Mouse (Mus musculus) testis, adult 2 months (tissue): Measurements from ENCODE around the gene Fubp1. TPM values are rescaled to one million over a fixed set of nuclear protein-coding genes. Genes with fewer than 3 reads are reported as not detected.

ENCODE experiments used
- H3K27ac ChIP-seq: fragments of 200-500 bp; 2 replicates; pipeline ENCODE4 v1.5.1; 2012; ENCODE audit warnings: low read depth, low read length; ENCODE audit not compliant: control insufficient read depth, insufficient read depth
- H3K27me3 ChIP-seq: fragments of 200-500 bp; 2 replicates; pipeline ENCODE4 v1.6.1; 2012; ENCODE audit warnings: mild to moderate bottlenecking, low read length, moderate library complexity; ENCODE audit not compliant: control insufficient read depth, insufficient read depth
- H3K36me3 ChIP-seq: fragments of 200-500 bp; 2 replicates; pipeline ENCODE4 v1.6.1; 2012; ENCODE audit warnings: mild to moderate bottlenecking, low read length; ENCODE audit not compliant: control insufficient read depth, insufficient read depth
- H3K4me1 ChIP-seq: fragments of 200-500 bp; 2 replicates; pipeline ENCODE4 v1.6.1; 2012; ENCODE audit warnings: low read length; ENCODE audit not compliant: control insufficient read depth, insufficient read depth
- H3K4me3 ChIP-seq: fragments of 200-500 bp; 2 replicates; pipeline ENCODE4 v1.5.1; 2012; ENCODE audit warnings: low read depth, mild to moderate bottlenecking, low read length, moderate library complexity, mixed read lengths; ENCODE audit not compliant: control insufficient read depth
- CTCF ChIP-seq: fragments of 200-500 bp; IDR thresholded peaks from 2 replicates; pipeline ENCODE4 v1.5.1; 2012; ENCODE audit warnings: low read depth, mild to moderate bottlenecking, inconsistent platforms, low read length, moderate library complexity; ENCODE audit not compliant: control insufficient read depth, insufficient read depth, insufficient replicate concordance
- POLR2A ChIP-seq: fragments of 200-500 bp; IDR thresholded peaks from 2 replicates; pipeline ENCODE4 v1.6.1; 2012; ENCODE audit warnings: low read depth, mild to moderate bottlenecking, inconsistent platforms, low read length, moderate library complexity; ENCODE audit not compliant: control insufficient read depth
- polyA plus RNA-seq: library from polyadenylated mRNA; depleted of rRNA; stranded (reverse); fragments of >200 nt; gene quantifications from 2 replicates; pipeline ENCODE4 v1.2.3, GENCODE M21; 2012

Gene Fubp1
- polyA plus RNA-seq, 1 experiment: 55.8 TPM

DNA sequence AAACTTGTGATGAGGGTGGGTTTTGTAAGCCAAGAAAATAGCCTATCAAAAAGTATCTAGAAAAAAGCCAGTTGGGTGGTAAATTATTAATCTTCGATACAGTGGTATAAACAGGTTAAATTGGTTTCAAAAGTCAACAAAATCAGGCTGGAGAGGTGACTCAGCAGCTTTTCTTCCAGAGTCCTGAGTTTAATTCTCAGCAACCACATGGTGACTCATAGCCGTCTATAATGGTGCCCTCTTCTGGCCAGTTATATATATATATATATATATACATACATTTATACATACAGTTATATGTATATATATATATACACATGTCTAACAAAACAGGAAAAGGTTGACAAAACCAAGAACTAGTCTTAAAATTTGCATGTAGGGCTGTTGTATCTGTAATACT lies 28.6 kb downstream of the Fubp1 start:
- no peaks in the 10 kb centered on the region for H3K27me3 ChIP-seq
- H3K36me3 ChIP-seq: no peaks in the 10 kb centered on the region
- TF ChIP-seq POLR2A (no peak), CTCF (no peak)
- no peaks in the 10 kb centered on the region for H3K4me1 ChIP-seq
- H3K4me3 ChIP-seq: no peak overlapping the region
- H3K27ac ChIP-seq: no peak overlapping the region

DNA sequence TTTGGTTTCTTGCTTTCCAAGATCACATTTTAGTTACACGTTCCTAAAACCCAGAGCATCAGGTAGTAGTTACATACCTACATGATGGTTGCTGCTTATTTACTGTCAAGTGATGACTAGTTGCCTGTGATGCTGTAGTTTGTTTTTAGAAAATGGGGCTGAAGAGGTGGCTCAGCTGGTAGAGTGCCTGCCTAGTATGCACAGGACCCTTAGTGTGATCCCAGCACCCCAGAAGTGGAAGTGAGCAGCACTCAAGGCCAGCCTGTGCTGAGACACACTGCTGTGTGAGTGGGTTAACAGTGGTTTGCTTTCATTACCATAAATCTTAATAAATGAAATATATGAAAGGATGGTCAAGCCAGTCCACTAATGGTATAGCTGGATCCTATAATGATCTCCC lies 29.4 kb downstream of the Fubp1 start:
- no peaks in the 10 kb centered on the region for H3K27me3 ChIP-seq
- no peaks in the 10 kb centered on the region for H3K36me3 ChIP-seq

DNA sequence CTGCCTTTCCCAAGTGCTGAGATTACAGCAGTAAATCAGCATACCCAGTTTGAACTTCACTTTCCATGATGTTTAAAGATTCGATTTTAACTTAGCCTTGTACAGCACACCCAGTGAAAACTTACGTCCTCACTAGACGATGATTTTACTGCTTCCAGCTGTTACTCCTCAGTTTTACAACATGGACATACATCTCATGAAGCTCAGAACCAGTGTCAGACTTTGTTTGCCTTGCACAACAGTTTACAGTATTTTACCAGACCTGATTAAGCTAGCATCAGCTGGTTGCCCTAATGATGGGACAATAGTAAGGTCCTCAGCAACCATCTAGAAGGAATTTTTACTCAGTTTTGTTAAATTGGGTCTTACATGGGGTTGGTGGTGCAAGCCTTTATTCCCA lies 30.9 kb downstream of the Fubp1 start:
- no peak overlapping the region for H3K4me3 ChIP-seq
- no peaks in the 10 kb centered on the region for H3K27me3 ChIP-seq
- TF ChIP-seq POLR2A: no peak
- H3K36me3 ChIP-seq: no peaks in the 10 kb centered on the region
- no peak overlapping the region for H3K27ac ChIP-seq
- no peaks in the 10 kb centered on the region for H3K4me1 ChIP-seq

More for the DNA sequence above, 29.4 kb downstream of the Fubp1 start:
- Histone ChIP-seq H3K4me1 (no peaks in the 10 kb centered on the region), H3K4me3 (no peak overlapping the region), H3K27ac (no peak overlapping the region)
- no peak for TF ChIP-seq POLR2A
- TF ChIP-seq CTCF: no peak

DNA sequence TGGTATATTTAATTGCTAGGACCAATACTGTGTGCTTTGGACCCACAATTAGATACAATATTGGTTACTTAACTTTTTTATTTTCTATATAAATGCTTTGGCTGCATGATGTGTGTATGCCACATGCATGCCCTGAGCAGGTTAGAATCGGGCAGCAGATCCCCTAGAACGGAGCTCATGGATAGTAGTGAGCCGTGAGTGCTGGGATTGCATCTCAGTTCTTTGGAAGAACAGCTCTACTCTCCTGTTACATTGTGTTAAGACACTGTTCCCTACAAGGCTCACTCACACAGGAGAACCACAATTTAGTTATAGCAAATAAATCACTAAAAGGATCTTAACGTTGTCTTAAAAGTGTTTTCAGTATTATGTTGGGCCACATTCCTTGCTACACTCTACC lies 33.1 kb downstream of the Fubp1 start:
- Histone ChIP-seq H3K27ac (no peak overlapping the region), H3K36me3 (no peaks in the 10 kb centered on the region), H3K4me1 (no peaks in the 10 kb centered on the region), H3K4me3 (no peak overlapping the region), H3K27me3 (no peaks in the 10 kb centered on the region)
- TF ChIP-seq POLR2A: no peak
- no peak for TF ChIP-seq CTCF

DNA sequence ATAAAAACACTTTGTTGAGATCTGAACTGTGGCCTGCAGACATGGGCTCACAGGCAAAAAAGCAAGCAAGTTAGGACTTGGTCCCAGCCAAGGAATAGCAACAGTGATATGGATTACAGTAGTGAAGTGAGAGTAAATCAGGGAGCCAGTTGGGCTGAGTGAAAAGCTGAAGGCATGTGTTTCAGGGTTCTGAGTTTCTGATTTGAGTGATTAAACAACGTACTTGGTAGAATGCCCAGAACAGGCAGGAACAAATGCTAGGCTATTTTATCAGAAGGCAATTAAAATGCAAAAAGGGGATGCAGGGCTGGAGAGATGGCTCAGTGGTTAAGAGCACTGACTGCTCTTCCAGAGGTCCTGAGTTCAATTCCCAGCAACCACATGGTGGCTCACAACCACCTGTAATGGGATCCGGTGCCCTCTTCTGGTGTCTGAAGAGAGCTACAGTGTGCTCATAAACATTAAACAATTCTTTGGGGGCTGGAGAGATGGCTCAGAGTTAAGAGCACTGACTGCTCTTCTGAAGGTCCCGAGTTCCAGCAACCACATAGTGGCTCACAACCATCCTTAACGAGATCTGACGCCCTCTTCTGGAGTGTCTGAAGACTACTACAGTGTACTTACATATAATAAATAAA lies 35.2 kb downstream of the Fubp1 start:
- no peak overlapping the region for H3K27ac ChIP-seq
- H3K4me1 ChIP-seq: no peaks in the 10 kb centered on the region
- no peak for TF ChIP-seq CTCF
- no peak for TF ChIP-seq POLR2A
- no peaks in the 10 kb centered on the region for H3K36me3 ChIP-seq
- H3K4me3 ChIP-seq: no peak overlapping the region
- H3K27me3 ChIP-seq: no peaks in the 10 kb centered on the region

DNA sequence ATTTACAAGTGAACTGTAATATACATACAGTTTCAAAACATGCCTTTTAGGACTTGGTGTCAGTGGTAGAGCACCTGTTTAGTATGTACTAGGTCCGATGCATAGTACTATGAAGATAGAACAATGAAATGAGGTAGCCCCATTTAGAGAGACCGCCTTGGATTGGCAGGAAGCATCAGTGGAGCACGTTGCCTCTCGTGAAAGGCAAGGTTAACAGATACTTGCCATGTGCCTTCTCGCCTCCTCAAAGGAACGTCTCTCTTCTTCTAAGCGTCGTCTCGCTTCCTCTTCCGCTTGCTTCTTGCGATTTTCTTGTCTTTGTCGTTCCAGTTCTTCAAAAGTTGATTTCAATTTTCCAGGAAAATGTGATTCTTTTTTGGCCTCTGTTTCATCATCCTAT lies 37.5 kb downstream of the Fubp1 start:
- TF ChIP-seq CTCF (no peak), POLR2A (no peak)
- H3K27me3 ChIP-seq: no peaks in the 10 kb centered on the region
- H3K4me1 ChIP-seq: no peaks in the 10 kb centered on the region
- H3K36me3 ChIP-seq: no peaks in the 10 kb centered on the region; the same call in 1 of the 2 replicates
- H3K4me3 ChIP-seq: no peak overlapping the region
- H3K27ac ChIP-seq: no peak overlapping the region

DNA sequence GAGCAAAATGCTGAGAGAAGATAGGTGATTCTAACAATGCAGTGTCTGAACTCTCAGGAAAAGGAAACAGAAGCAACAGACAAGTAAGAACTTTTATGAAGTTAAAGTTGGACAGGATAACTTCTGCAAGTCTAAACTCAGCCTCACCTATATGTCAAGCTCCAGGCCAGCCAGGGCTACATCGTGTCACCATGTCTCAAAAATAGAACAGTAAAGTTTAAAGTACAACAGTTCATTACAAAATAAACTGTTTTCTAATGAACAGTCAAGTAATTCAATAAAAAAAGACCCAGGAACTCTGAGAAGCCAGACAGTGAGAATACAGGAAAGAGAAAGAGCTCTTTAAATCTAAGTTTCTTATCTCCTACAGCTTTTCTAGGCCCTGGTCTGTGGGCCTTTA lies 40.3 kb downstream of the Fubp1 start:
- no peak for TF ChIP-seq CTCF
- TF ChIP-seq POLR2A: no peak
- Histone ChIP-seq H3K27me3 (no peaks in the 10 kb centered on the region), H3K4me3 (no peak overlapping the region), H3K4me1 (no peaks in the 10 kb centered on the region), H3K36me3 (no peaks in the 10 kb centered on the region; the same call in 1 of the 2 replicates), H3K27ac (no peak overlapping the region)

DNA sequence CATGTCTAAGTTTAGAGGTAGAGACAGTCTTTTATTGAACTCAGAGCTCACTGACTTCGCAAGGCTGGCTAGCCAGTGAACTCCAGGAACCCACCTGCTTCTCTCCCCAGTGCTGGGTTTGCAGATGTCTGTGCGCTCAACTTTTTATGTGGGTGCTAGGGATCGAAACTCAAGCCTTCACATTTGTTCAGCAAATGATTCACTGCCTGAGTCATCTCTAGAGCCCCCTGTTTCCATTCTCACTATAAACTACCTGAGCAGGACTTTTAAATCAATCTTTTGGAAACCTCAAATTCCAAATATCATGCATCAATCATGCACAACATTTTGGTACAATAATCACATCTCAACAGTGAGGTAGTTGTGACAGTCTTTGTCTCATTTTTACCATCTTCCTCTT lies 47.3 kb downstream of the Fubp1 start:
- H3K27me3 ChIP-seq: no peaks in the 10 kb centered on the region
- H3K36me3 ChIP-seq: no peaks in the 10 kb centered on the region
- H3K27ac ChIP-seq: no peak overlapping the region
- no peaks in the 10 kb centered on the region for H3K4me1 ChIP-seq
- no peak for TF ChIP-seq CTCF
- TF ChIP-seq POLR2A: no peak
- no peak overlapping the region for H3K4me3 ChIP-seq
